Mouse (Mus musculus) cerebellum, adult 11 months (tissue): ENCODE results near the gene Kalrn.

Experiments
- DNase-seq: peaks from one replicate; pipeline ENCODE4 v3.0.0; 2022

Kalrn gene

GRCm38 (mm10) chr16:34248256-34248655 lies 325.1 kb downstream of the Kalrn start:
- no peak for DNase-seq

- no peak for DNase-seq
These were observed 331.2 kb downstream of the Kalrn start for GRCm38 (mm10) chr16:34241936-34242729.

- no peak for DNase-seq
These were observed 333.7 kb downstream of the Kalrn start for GRCm38 (mm10) chr16:34239618-34240017.

GRCm38 (mm10) chr16:34236898-34237611 lies 336.3 kb downstream of the Kalrn start:
- peak; percentile 34 for DNase-seq

- no peak for DNase-seq
These were observed 338.2 kb downstream of the Kalrn start for GRCm38 (mm10) chr16:34235086-34235485.

GRCm38 (mm10) chr16:34231952-34232351 lies 341.4 kb downstream of the Kalrn start:
- DNase-seq, result no peak

- DNase-seq, result no peak
These were observed 342.2 kb downstream of the Kalrn start for GRCm38 (mm10) chr16:34231146-34231545.

- no peak for DNase-seq
These were observed 344.0 kb downstream of the Kalrn start for GRCm38 (mm10) chr16:34229350-34229749.

GRCm38 (mm10) chr16:34228661-34229060 lies 344.7 kb downstream of the Kalrn start:
- no peak for DNase-seq

GRCm38 (mm10) chr16:34212160-34212559 lies 361.2 kb downstream of the Kalrn start:
- no peak for DNase-seq

GRCm38 (mm10) chr16:34211243-34211642 lies 362.1 kb downstream of the Kalrn start:
- DNase-seq, result no peak

GRCm38 (mm10) chr16:34208748-34209147 lies 364.6 kb downstream of the Kalrn start:
- DNase-seq, result no peak

GRCm38 (mm10) chr16:34207972-34208371 lies 365.4 kb downstream of the Kalrn start:
- DNase-seq, result no peak

GRCm38 (mm10) chr16:34204527-34205139 lies 368.7 kb downstream of the Kalrn start:
- DNase-seq, result no peak

GRCm38 (mm10) chr16:34199543-34199942 lies 373.8 kb downstream of the Kalrn start:
- no peak for DNase-seq

- peak; percentile 34 for DNase-seq
These were observed 380.1 kb downstream of the Kalrn start for GRCm38 (mm10) chr16:34192959-34193842.

- DNase-seq, result no peak
These were observed 388.6 kb downstream of the Kalrn start for GRCm38 (mm10) chr16:34184721-34185120.

GRCm38 (mm10) chr16:34183186-34183585 lies 390.1 kb downstream of the Kalrn start:
- DNase-seq, result no peak

GRCm38 (mm10) chr16:34175625-34176024 lies 397.7 kb downstream of the Kalrn start:
- DNase-seq, result no peak

GRCm38 (mm10) chr16:34172572-34173181 lies 400.7 kb downstream of the Kalrn start:
- no peak for DNase-seq

GRCm38 (mm10) chr16:34167042-34167441 lies 406.3 kb downstream of the Kalrn start:
- no peak for DNase-seq

- no peak for DNase-seq
These were observed 410.2 kb downstream of the Kalrn start for GRCm38 (mm10) chr16:34163086-34163485.
